ENCODE assay signal across 8 mouse cellular contexts in genomic region chr7:82056551-82057230, GRCm38 (mm10).
DNase-seq lines count a peak whose midpoint lies in the region; ATAC-seq and TF ChIP-seq lines count a peak whose summit lies in the region.

No protein-coding gene starts in this region.

- H3K9me3 ChIP-seq in forebrain, embryonic 13.5 days (replicated peaks), result no peaks in the 10 kb centered on the region
- H3K9me3 ChIP-seq in hindbrain, embryonic 13.5 days, result no peaks in the 10 kb centered on the region
- H3K9me3 ChIP-seq in stomach, embryonic 15.5 days, result no peaks in the 10 kb centered on the region

- H3K36me3 ChIP-seq in forebrain, embryonic 13.5 days (ENCODE audit: poor library complexity, severe bottlenecking), result no peaks in the 10 kb centered on the region
- H3K36me3 ChIP-seq in hindbrain, embryonic 13.5 days, result no peaks in the 10 kb centered on the region
- H3K36me3 ChIP-seq in stomach, embryonic 15.5 days, result no peaks in the 10 kb centered on the region

- 2% methylated on average over 21 of the region's 21 CpGs for WGBS in forebrain, embryonic 13.5 days
- WGBS in hindbrain, embryonic 13.5 days, result 2% methylated on average over 21 of the region's 21 CpGs
- WGBS in stomach, embryonic 15.5 days, result 6% methylated on average over 21 of the region's 21 CpGs

- 0 out of 2 replicates have a peak overlapping the region, but pooled peaks have one; percentile 15 for H3K4me3 ChIP-seq in forebrain, embryonic 13.5 days
- H3K4me3 ChIP-seq in hindbrain, embryonic 13.5 days, result peak overlapping the region; percentile 22
- H3K4me3 ChIP-seq in stomach, embryonic 15.5 days (replicated peaks), result no peak overlapping the region; the same call in 1 of the 2 replicates
- no peak overlapping the region for H3K4me3 ChIP-seq in left cerebral cortex, adult 2 months

- peaks cover 14% of the 10 kb centered on the region for H3K4me1 ChIP-seq in forebrain, embryonic 13.5 days
- H3K4me1 ChIP-seq in hindbrain, embryonic 13.5 days (replicated peaks), result peaks cover 7% of the 10 kb centered on the region
- H3K4me1 ChIP-seq in stomach, embryonic 15.5 days, result peaks cover 3% of the 10 kb centered on the region; the same call in 1 of the 2 replicates

- TF ChIP-seq CTCF in left cerebral cortex, adult 2 months (IDR thresholded peaks at IDR 0.05), result no peak

- peak; percentile 23 for DNase-seq in left cerebral cortex, postnatal 4 days
- no peak for DNase-seq in left cerebral cortex, postnatal 25 days (ENCODE audit: low spot score in 2 of 2)
- peak; percentile 2 for DNase-seq in lung, postnatal 14 days
- DNase-seq in spleen, postnatal 14 days (ENCODE audit: low spot score in 2 of 2), result no peak
- no peak for DNase-seq in left cerebral cortex, adult 2 months (ENCODE audit: extremely low spot score in 1 of 2, low spot score in 2 of 2)

- intact Hi-C loops in left cerebral cortex, postnatal 4 days (cut with DNase I), result no loop called here
- intact Hi-C loops in left cerebral cortex, postnatal 25 days (cut with DNase I), result no loop called here
- intact Hi-C loops in left cerebral cortex, adult 2 months (cut with DNase I), result no loop called here

- peak; percentile 41; the same call in 1 of the 2 replicates for ATAC-seq in forebrain, embryonic 13.5 days
- no peak for ATAC-seq in hindbrain, embryonic 13.5 days (ENCODE audit: low FRiP score)
- peak; percentile 69; the same call in 1 of the 2 replicates for ATAC-seq in stomach, embryonic 15.5 days (ENCODE audit: insufficient read depth, low FRiP score, low read depth)

- no peak overlapping the region for H3K27ac ChIP-seq in forebrain, embryonic 13.5 days
- H3K27ac ChIP-seq in hindbrain, embryonic 13.5 days, result no peak overlapping the region
- peak overlapping the region; percentile 12; the same call in 1 of the 2 replicates for H3K27ac ChIP-seq in stomach, embryonic 15.5 days
- no peak overlapping the region for H3K27ac ChIP-seq in left cerebral cortex, adult 2 months

- H3K4me2 ChIP-seq in forebrain, embryonic 13.5 days, result peak overlapping the region; percentile 46
- peak overlapping the region; percentile 51 for H3K4me2 ChIP-seq in hindbrain, embryonic 13.5 days
- H3K4me2 ChIP-seq in stomach, embryonic 15.5 days, result peak overlapping the region; percentile 43

- peaks cover 56% of the 10 kb centered on the region for H3K27me3 ChIP-seq in forebrain, embryonic 13.5 days
- 0 out of 2 replicates have a peak, but pooled peaks cover 4% of the 10 kb centered on the region for H3K27me3 ChIP-seq in hindbrain, embryonic 13.5 days
- no peaks in the 10 kb centered on the region for H3K27me3 ChIP-seq in stomach, embryonic 15.5 days (replicated peaks)

- H3K9ac ChIP-seq in forebrain, embryonic 13.5 days, result peak overlapping the region; percentile 24
- H3K9ac ChIP-seq in hindbrain, embryonic 13.5 days, result peak overlapping the region; percentile 53
- H3K9ac ChIP-seq in stomach, embryonic 15.5 days, result no peak overlapping the region

Comparison
In these comparisons a context has a peak if more than half of its experiments do, and no peak if none do; other contexts are left out.
1. DNase-seq: peak in left cerebral cortex, postnatal 4 days (single experiment) and lung, postnatal 14 days (single experiment); none in left cerebral cortex, postnatal 25 days (0 of 2), spleen, postnatal 14 days (0 of 2) and left cerebral cortex, adult 2 months (0 of 2).
2. H3K4me3 ChIP-seq: peak in forebrain, embryonic 13.5 days (single experiment) and hindbrain, embryonic 13.5 days (single experiment); none in stomach, embryonic 15.5 days (single experiment) and left cerebral cortex, adult 2 months (single experiment).
3. Peak in every context shown above with its lines, with median percentiles within 50 percentile points of each other: H3K4me2 ChIP-seq.